Mouse (Mus musculus) intestine, postnatal 0 days (tissue): ENCODE measurements at regions not wholly inside any gene's neighbourhood (a gene's known extent, or its start where the extent isn't known, plus 50 kb on each side); places are given as distances from the start of the nearest gene placed in this dataset.

Experiments
- ATAC-seq: fragments of 200-750 bp; cut with Nextera tagmentation; 2 replicates; pipeline ENCODE4 v1.8.0; 2017; ENCODE audit warnings: mild to moderate bottlenecking, moderate TSS enrichment, moderate library complexity
- H3K27ac ChIP-seq: fragments of 300-500 bp; sonication (generic); 2 replicates; pipeline ENCODE4 v1.5.1; 2014; ENCODE audit warnings: mild to moderate bottlenecking, low read depth, low read length, moderate library complexity
- H3K27me3 ChIP-seq: fragments of 300-500 bp; sonication (generic); replicated peaks from 2 replicates; pipeline ENCODE4 v1.6.1; 2014; ENCODE audit warnings: low read length, mixed read lengths; ENCODE audit not compliant: control insufficient read depth, insufficient read depth
- H3K36me3 ChIP-seq: fragments of 300-500 bp; sonication (generic); 2 replicates; pipeline ENCODE4 v1.6.1; 2014; ENCODE audit warnings: mild to moderate bottlenecking, moderate library complexity; ENCODE audit not compliant: control insufficient read depth, insufficient read depth
- H3K4me1 ChIP-seq: fragments of 300-500 bp; sonication (generic); replicated peaks from 2 replicates; pipeline ENCODE4 v1.6.1; 2014; ENCODE audit warnings: antibody characterized with exemption, low read length, mixed read lengths; ENCODE audit not compliant: control insufficient read depth, insufficient read depth
- H3K4me2 ChIP-seq: fragments of 300-500 bp; sonication (generic); replicated peaks from 2 replicates; pipeline ENCODE4 v1.6.1; 2014; ENCODE audit warnings: low read depth, mild to moderate bottlenecking, moderate library complexity
- H3K4me3 ChIP-seq: fragments of 300-500 bp; sonication (generic); 2 replicates; pipeline ENCODE4 v1.5.1; 2014; ENCODE audit warnings: low read depth, low read length
- H3K9ac ChIP-seq: fragments of 300-500 bp; sonication (generic); 2 replicates; pipeline ENCODE4 v1.6.1; 2014; ENCODE audit warnings: mild to moderate bottlenecking, low read depth, low read length
- H3K9me3 ChIP-seq: fragments of 300-500 bp; sonication (generic); 2 replicates; pipeline ENCODE4 v1.6.1; 2016; ENCODE audit warnings: mixed run types; ENCODE audit not compliant: control insufficient read depth
- CTCF ChIP-seq: sonication (generic); IDR thresholded peaks from 2 replicates; pipeline ENCODE4 v1.5.1; 2016; ENCODE audit warnings: low read depth, mild to moderate bottlenecking, control low read depth, antibody characterized with exemption, moderate library complexity
- WGBS: fragments of 180-500 bp; shearing (Covaris S2); extraction: QIAGEN DNeasy Blood & Tissue Kit; methylation state at CpG from one replicate; pipeline ENCODE4 v1.1.7; 2014; 5-methylcytosine and 5-hydroxymethylcytosine counted together

DNA sequence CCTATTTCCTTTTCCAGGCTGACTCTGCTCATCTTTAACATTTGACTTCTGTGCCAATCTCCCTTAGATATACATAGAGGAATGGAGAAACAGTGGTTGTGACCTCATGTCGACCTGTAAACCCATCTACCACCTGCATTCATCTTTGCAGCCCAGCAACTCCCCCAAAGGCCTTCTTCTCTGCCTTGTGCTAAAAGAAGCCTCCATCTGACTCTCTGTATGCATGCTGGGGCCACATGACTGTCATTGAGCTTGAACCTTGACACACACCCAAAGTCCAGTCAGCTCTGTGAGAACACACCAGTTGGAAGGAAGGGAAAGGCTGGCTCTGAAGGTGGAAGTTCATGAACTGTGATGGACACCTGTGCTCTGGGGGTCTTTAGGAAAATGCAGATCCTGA, 135.5 kb downstream of the Ppp4r2 start:
- no peak overlapping the region for H3K27ac ChIP-seq
- no peak overlapping the region for H3K4me3 ChIP-seq
- 0 out of 2 replicates have a peak, but pooled peaks have one; percentile 33 for ATAC-seq
- H3K4me2 ChIP-seq, result no peak overlapping the region
- H3K36me3 ChIP-seq, result no peaks in the 10 kb centered on the region
- no peaks in the 10 kb centered on the region for H3K27me3 ChIP-seq
- TF ChIP-seq CTCF, result no peak
- no peaks in the 10 kb centered on the region for H3K9me3 ChIP-seq
- H3K4me1 ChIP-seq, result 0 out of 2 replicates have a peak, but pooled peaks cover 2% of the 10 kb centered on the region
- 81% methylated on average over 1 of the region's 1 CpGs for WGBS
- H3K9ac ChIP-seq, result no peak overlapping the region

GRCm38 (mm10) chr6:100970810-100971447, 137.5 kb downstream of the Ppp4r2 start:
- 80% methylated on average over 8 of the region's 8 CpGs for WGBS
- Histone ChIP-seq H3K9me3 (no peaks in the 10 kb centered on the region), H3K27me3 (no peaks in the 10 kb centered on the region), H3K27ac (no peak overlapping the region), H3K4me3 (no peak overlapping the region), H3K4me2 (no peak overlapping the region), H3K4me1 (0 out of 2 replicates have a peak, but pooled peaks cover 2% of the 10 kb centered on the region), H3K9ac (no peak overlapping the region), H3K36me3 (no peaks in the 10 kb centered on the region)
- no peak for ATAC-seq
- no peak for TF ChIP-seq CTCF

- Histone ChIP-seq H3K9me3 (no peaks in the 10 kb centered on the region), H3K27ac (no peak overlapping the region), H3K4me3 (no peak overlapping the region), H3K4me1 (0 out of 2 replicates have a peak, but pooled peaks cover 2% of the 10 kb centered on the region), H3K27me3 (no peaks in the 10 kb centered on the region), H3K4me2 (no peak overlapping the region), H3K36me3 (no peaks in the 10 kb centered on the region), H3K9ac (no peak overlapping the region)
- ATAC-seq, result no peak
- WGBS, result 65% methylated on average over 6 of the region's 6 CpGs
- no peak for TF ChIP-seq CTCF
Measured at GRCm38 (mm10) chr6:100971462-100971955, 138.1 kb downstream of the Ppp4r2 start.

- Histone ChIP-seq H3K4me2 (no peak overlapping the region), H3K36me3 (no peaks in the 10 kb centered on the region), H3K9me3 (no peaks in the 10 kb centered on the region), H3K27ac (no peak overlapping the region), H3K9ac (no peak overlapping the region), H3K4me1 (no peaks in the 10 kb centered on the region), H3K4me3 (no peak overlapping the region), H3K27me3 (no peaks in the 10 kb centered on the region)
- ATAC-seq, result no peak
- no peak for TF ChIP-seq CTCF
- WGBS, result 85% methylated on average over 9 of the region's 9 CpGs
Measured at GRCm38 (mm10) chr6:100973366-100974090, 140.1 kb downstream of the Ppp4r2 start.

DNA sequence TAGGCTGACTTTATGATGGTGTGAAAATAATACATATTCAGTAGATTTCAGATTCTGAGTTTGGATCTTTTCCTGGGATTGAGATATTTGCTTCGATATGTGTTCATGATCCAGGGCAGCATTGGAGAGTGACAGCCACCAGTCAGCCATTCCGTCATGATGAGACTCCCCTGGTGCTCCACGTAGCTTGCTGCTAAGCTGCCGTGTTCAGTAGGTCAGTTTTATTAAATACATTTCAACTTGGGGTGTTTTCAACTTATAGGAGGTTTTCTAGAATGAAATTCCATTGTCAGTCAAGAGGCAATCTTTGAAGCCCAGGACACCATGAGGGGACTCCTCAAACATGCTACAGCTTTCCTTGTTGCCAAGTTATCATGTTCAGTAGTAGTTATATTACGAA, 141.3 kb downstream of the Ppp4r2 start:
- no peak overlapping the region for H3K27ac ChIP-seq
- H3K36me3 ChIP-seq, result no peaks in the 10 kb centered on the region
- H3K9me3 ChIP-seq, result no peaks in the 10 kb centered on the region
- WGBS, result 94% methylated on average over 5 of the region's 5 CpGs
- no peak for ATAC-seq
- H3K4me3 ChIP-seq, result no peak overlapping the region
- H3K4me1 ChIP-seq, result no peaks in the 10 kb centered on the region
- H3K4me2 ChIP-seq, result no peak overlapping the region
- TF ChIP-seq CTCF, result no peak
- no peaks in the 10 kb centered on the region for H3K27me3 ChIP-seq
- no peak overlapping the region for H3K9ac ChIP-seq

DNA sequence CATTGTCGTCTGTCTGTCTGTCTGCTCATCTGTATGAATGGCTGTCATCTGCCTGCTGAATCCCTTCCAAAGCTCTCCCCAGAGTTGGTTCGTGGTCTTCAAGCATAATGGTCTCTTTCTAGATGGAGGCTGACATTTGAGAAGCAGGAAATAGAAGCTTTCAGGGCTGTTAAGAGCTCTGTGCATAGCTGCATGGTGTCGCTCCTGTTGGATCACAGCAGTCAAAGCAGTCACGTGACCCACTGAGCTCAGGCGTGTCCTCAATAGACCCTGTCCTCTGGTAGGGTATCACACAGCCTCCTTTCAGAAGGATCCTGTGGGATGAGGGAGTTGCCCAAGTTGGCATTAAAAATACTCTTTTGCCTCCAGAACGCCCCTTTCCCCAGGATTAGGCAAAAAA, 142.4 kb downstream of the Ppp4r2 start:
- no peak for ATAC-seq
- 59% methylated on average over 6 of the region's 6 CpGs for WGBS
- Histone ChIP-seq H3K27me3 (no peaks in the 10 kb centered on the region), H3K9ac (no peak overlapping the region), H3K27ac (no peak overlapping the region), H3K4me1 (no peaks in the 10 kb centered on the region), H3K4me2 (no peak overlapping the region), H3K36me3 (no peaks in the 10 kb centered on the region), H3K9me3 (no peaks in the 10 kb centered on the region), H3K4me3 (no peak overlapping the region)
- no peak for TF ChIP-seq CTCF
